Mouse (Mus musculus) CH12.LX (cell line): ENCODE measurements at regions not wholly inside any gene's neighbourhood (a gene's known extent, or its start where the extent isn't known, plus 50 kb on each side); places are given as distances from the start of the nearest gene placed in this dataset.

ENCODE experiments used
- DNase-seq: peaks from one replicate; pipeline ENCODE4 v3.0.0-alpha.2; 2013; ENCODE audit errors: extremely low read depth
- H3K27ac ChIP-seq: 2 replicates; pipeline ENCODE4 v1.5.1; 2012; ENCODE audit warnings: low read depth, mild to moderate bottlenecking, control low read depth, moderate library complexity; ENCODE audit not compliant: insufficient read depth
- H3K27me3 ChIP-seq: replicated peaks from 2 replicates; pipeline ENCODE3; 2012; ENCODE audit warnings: inconsistent platforms
- H3K36me3 ChIP-seq, 2 experiments: replicated peaks in 1 of 2; 2 replicates each; pipeline versions ENCODE3 to v1.6.1; 2012; ENCODE audit warnings: inconsistent platforms in 1 of 2, low read length in 1 of 2, mild to moderate bottlenecking in 1 of 2, mixed read lengths in 1 of 2, moderate library complexity in 1 of 2; ENCODE audit not compliant: control insufficient read depth in 1 of 2, insufficient read depth in 1 of 2
- H3K4me1 ChIP-seq, 2 experiments: 2 replicates each; pipeline ENCODE4 v1.6.1; 2012; ENCODE audit warnings: inconsistent platforms in 1 of 2, moderate library complexity in 1 of 2; ENCODE audit not compliant: insufficient read depth in 2 of 2, control insufficient read depth in 1 of 2
- H3K4me2 ChIP-seq: 2 replicates; pipeline ENCODE4 v1.6.1; 2012; ENCODE audit warnings: low read depth, mild to moderate bottlenecking, control low read depth; ENCODE audit not compliant: poor library complexity, insufficient read depth, severe bottlenecking
- H3K4me3 ChIP-seq, 3 experiments: fragments of 150-350 bp in 1 of 3; sonication (generic) in 1 of 3; replicated peaks in 1 of 3; 2 replicates each; pipeline versions ENCODE3 to v1.5.1; 2011 to 2012; ENCODE audit warnings: low read depth in 2 of 3, low read length in 2 of 3, mild to moderate bottlenecking in 2 of 3, moderate library complexity in 2 of 3, control low read depth in 1 of 3, improper control_type of control experiment in 1 of 3, inconsistent platforms in 1 of 3, mixed read lengths in 1 of 3; ENCODE audit not compliant: poor library complexity in 1 of 3
- H3K79me2 ChIP-seq: replicated peaks from 2 replicates; pipeline ENCODE4 v1.6.1; 2012; ENCODE audit warnings: mild to moderate bottlenecking, moderate library complexity; ENCODE audit not compliant: control insufficient read depth, poor library complexity, insufficient read depth, severe bottlenecking; ENCODE audit errors: extremely low read depth
- H3K9ac ChIP-seq: 2 replicates; pipeline ENCODE4 v1.6.1; 2012; ENCODE audit warnings: low read depth, mild to moderate bottlenecking, control low read depth, moderate library complexity; ENCODE audit not compliant: insufficient read depth
- H3K9me3 ChIP-seq: replicated peaks from 2 replicates; pipeline ENCODE3; 2012; ENCODE audit warnings: low read length, inconsistent platforms, mixed read lengths
- BHLHE40 ChIP-seq: IDR thresholded peaks from 2 replicates; pipeline ENCODE4 v1.6.1; 2011; ENCODE audit warnings: mild to moderate bottlenecking, low read depth, low read length, improper control_type of control experiment
- CHD1 ChIP-seq: IDR thresholded peaks from 2 replicates; pipeline ENCODE4 v1.6.1; 2012; ENCODE audit warnings: low read depth, low read length, improper control_type of control experiment, inconsistent platforms
- CHD2 ChIP-seq: IDR thresholded peaks from 2 replicates; pipeline ENCODE4 v1.6.1; 2011; ENCODE audit warnings: low read length, improper control_type of control experiment
- CTCF ChIP-seq, 2 experiments: IDR thresholded peaks in 1 of 2; conservative IDR thresholded peaks in 1 of 2; 2 replicates each; pipeline ENCODE4 v1.5.1; 2011 to 2012; ENCODE audit warnings: low read depth in 2 of 2, low read length in 2 of 2, improper control_type of control experiment in 1 of 2, inconsistent platforms in 1 of 2, mild to moderate bottlenecking in 1 of 2, moderate library complexity in 1 of 2
- E2F4 ChIP-seq: IDR thresholded peaks from 2 replicates; pipeline ENCODE4 v1.6.1; 2011; ENCODE audit warnings: low read depth, low read length, improper control_type of control experiment; ENCODE audit not compliant: insufficient replicate concordance
- ETS1 ChIP-seq: conservative IDR thresholded peaks from 2 replicates; pipeline ENCODE4 v1.6.1; 2012; ENCODE audit warnings: low read depth, mild to moderate bottlenecking, inconsistent platforms, low read length, improper control_type of control experiment, moderate library complexity
- GABPA ChIP-seq: IDR thresholded peaks from 2 replicates; pipeline ENCODE4 v1.6.1; 2012; ENCODE audit warnings: low read depth, low read length, improper control_type of control experiment, inconsistent platforms; ENCODE audit not compliant: insufficient replicate concordance
- JUN ChIP-seq: IDR thresholded peaks from 2 replicates; pipeline ENCODE4 v1.6.1; 2011; ENCODE audit warnings: low read depth, mild to moderate bottlenecking, low read length, improper control_type of control experiment, moderate library complexity; ENCODE audit not compliant: insufficient read depth
- JUND ChIP-seq: conservative IDR thresholded peaks from 2 replicates; pipeline ENCODE4 v1.6.1; 2011; ENCODE audit warnings: low read depth, low read length, improper control_type of control experiment
- KAT2A ChIP-seq: IDR thresholded peaks from 2 replicates; pipeline ENCODE4 v1.6.1; 2012; ENCODE audit warnings: low read length, improper control_type of control experiment, inconsistent platforms; ENCODE audit not compliant: insufficient replicate concordance
- MAZ ChIP-seq: IDR thresholded peaks from 2 replicates; pipeline ENCODE4 v1.6.1; 2012; ENCODE audit warnings: low read depth, mild to moderate bottlenecking, inconsistent platforms, low read length, improper control_type of control experiment, moderate library complexity
- MEF2A ChIP-seq: IDR thresholded peaks from 2 replicates; pipeline ENCODE4 v1.6.1; 2014; ENCODE audit warnings: low read depth, mild to moderate bottlenecking, inconsistent platforms, low read length, improper control_type of control experiment, borderline replicate concordance
- MXI1 ChIP-seq: IDR thresholded peaks from 2 replicates; pipeline ENCODE4 v1.6.1; 2011; ENCODE audit warnings: mild to moderate bottlenecking, low read depth, low read length, improper control_type of control experiment
- MYC ChIP-seq: IDR thresholded peaks from 2 replicates; pipeline ENCODE4 v1.6.1; 2011; ENCODE audit warnings: low read depth, mild to moderate bottlenecking, improper control_type of control experiment, low read length
- NELFE ChIP-seq: IDR thresholded peaks from 2 replicates; pipeline ENCODE4 v1.6.1; 2011; ENCODE audit warnings: low read depth, low read length, improper control_type of control experiment
- NRF1 ChIP-seq: IDR thresholded peaks from 2 replicates; pipeline ENCODE4 v1.6.1; 2014; ENCODE audit warnings: low read depth, mild to moderate bottlenecking, inconsistent platforms, low read length, improper control_type of control experiment, moderate library complexity
- PAX5 ChIP-seq: IDR thresholded peaks from 2 replicates; pipeline ENCODE4 v1.6.1; 2012; ENCODE audit warnings: low read length, inconsistent platforms, mixed read lengths
- POLR2AphosphoS2 ChIP-seq: IDR thresholded peaks from 2 replicates; pipeline ENCODE4 v1.6.1; 2011; ENCODE audit warnings: low read depth, low read length, improper control_type of control experiment
- RAD21 ChIP-seq: IDR thresholded peaks from 2 replicates; pipeline ENCODE4 v1.6.1; 2011; ENCODE audit warnings: low read depth, mild to moderate bottlenecking, low read length, improper control_type of control experiment, moderate library complexity
- RCOR1 ChIP-seq: conservative IDR thresholded peaks from 2 replicates; pipeline ENCODE4 v1.6.1; 2012; ENCODE audit warnings: low read depth, mild to moderate bottlenecking, inconsistent platforms, low read length, improper control_type of control experiment
- SIN3A ChIP-seq: IDR thresholded peaks from 2 replicates; pipeline ENCODE4 v1.6.1; 2012; ENCODE audit warnings: low read length, improper control_type of control experiment, inconsistent platforms
- SMC3 ChIP-seq: IDR thresholded peaks from 2 replicates; pipeline ENCODE4 v1.6.1; 2011; ENCODE audit warnings: low read depth, low read length, improper control_type of control experiment
- TBP ChIP-seq: conservative IDR thresholded peaks from 2 replicates; pipeline ENCODE4 v1.6.1; 2011; ENCODE audit warnings: low read depth, low read length, improper control_type of control experiment
- TCF12 ChIP-seq: IDR thresholded peaks from 2 replicates; pipeline ENCODE4 v1.6.1; 2014; ENCODE audit warnings: low read depth, mild to moderate bottlenecking, inconsistent platforms, low read length, improper control_type of control experiment
- UBTF ChIP-seq: IDR thresholded peaks from 2 replicates; pipeline ENCODE4 v1.6.1; 2012; ENCODE audit warnings: low read depth, mild to moderate bottlenecking, inconsistent platforms, low read length, improper control_type of control experiment, moderate library complexity
- USF1 ChIP-seq: IDR thresholded peaks from 2 replicates; pipeline ENCODE4 v1.6.1; 2014; ENCODE audit warnings: low read depth, mild to moderate bottlenecking, inconsistent platforms, low read length, improper control_type of control experiment
- USF2 ChIP-seq: conservative IDR thresholded peaks from 2 replicates; pipeline ENCODE4 v1.6.1; 2011; ENCODE audit warnings: low read depth, low read length, improper control_type of control experiment
- ZC3H11A ChIP-seq: IDR thresholded peaks from 2 replicates; pipeline ENCODE4 v1.6.1; 2012; ENCODE audit warnings: low read depth, mild to moderate bottlenecking, inconsistent platforms, low read length, improper control_type of control experiment
- ZKSCAN1 ChIP-seq: IDR thresholded peaks from 2 replicates; pipeline ENCODE4 v1.6.1; 2012; ENCODE audit warnings: low read depth, inconsistent platforms, low read length, improper control_type of control experiment, borderline replicate concordance
- ZNF384 ChIP-seq: IDR thresholded peaks from 2 replicates; pipeline ENCODE4 v1.6.1; 2012; ENCODE audit warnings: low read depth, low read length, improper control_type of control experiment, inconsistent platforms
- dilution Hi-C: fragments of 300-500 bp; cut with MboI; formaldehyde crosslinking; loops from 2 replicates; pipeline ENCODE4 v1.14.3; 2020; ENCODE audit warnings: low sequenced_read_pairs; ENCODE audit not compliant: extremely low pct_unique_long_range_greater_than_20kb, extremely low pct_ligation_motif_present
- in situ Hi-C: fragments of 300-500 bp; cut with MboI; formaldehyde crosslinking; loops from 3 replicates; pipeline ENCODE4 v1.14.3; 2019; ENCODE audit warnings: low sequenced_read_pairs, low pct_ligation_motif_present, low pct_unique_long_range_greater_than_20kb, mixed read lengths

DNA sequence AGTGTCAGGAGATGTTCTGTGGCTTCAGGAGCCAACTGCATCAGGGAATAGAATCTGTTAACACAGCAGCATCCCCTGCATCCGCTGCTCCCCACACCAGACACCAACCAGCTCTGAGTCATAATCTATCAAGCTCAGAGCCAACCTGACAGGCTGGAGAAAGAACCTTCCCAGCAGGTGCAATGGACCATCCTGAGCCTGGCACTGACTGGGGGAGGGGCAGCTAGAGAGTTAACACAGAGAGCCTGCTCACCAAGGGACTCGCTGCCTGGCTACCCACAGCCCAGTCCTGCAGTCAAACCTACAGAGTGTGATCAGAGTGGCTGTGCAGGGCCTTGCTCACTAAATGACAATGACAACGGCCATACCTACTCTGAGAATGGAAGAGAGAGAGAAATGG is 73.4 kb downstream of the Kctd12 start:
- Histone ChIP-seq H3K4me3 (peak overlapping the region in 1 of 3 experiments; percentile 30), H3K9me3 (no peaks in the 10 kb centered on the region), H3K4me2 (no peak overlapping the region), H3K27ac (no peak overlapping the region), H3K4me1 (peaks cover 19 to 38% of the 10 kb centered on the region in 2 experiments), H3K27me3 (no peaks in the 10 kb centered on the region), H3K36me3 (no peaks in the 10 kb centered on the region), H3K79me2 (no peaks in the 10 kb centered on the region), H3K9ac (no peak overlapping the region)
- TF ChIP-seq USF1: no peak
- TF ChIP-seq MYC: no peak
- no peak for TF ChIP-seq POLR2AphosphoS2
- TF ChIP-seq SMC3: no peak
- no peak for TF ChIP-seq MEF2A
- TF ChIP-seq TCF12: no peak
- no peak for TF ChIP-seq ETS1
- TF ChIP-seq BHLHE40: no peak
- TF ChIP-seq GABPA: no peak
- TF ChIP-seq ZNF384: no peak
- no peak for DNase-seq
- dilution Hi-C loops: no loop called here
- in situ Hi-C loops: loop anchor here (5.0 kb wide), 1 partner anchor 73 kb away; the partner anchor contains the start of gene Kctd12

DNA sequence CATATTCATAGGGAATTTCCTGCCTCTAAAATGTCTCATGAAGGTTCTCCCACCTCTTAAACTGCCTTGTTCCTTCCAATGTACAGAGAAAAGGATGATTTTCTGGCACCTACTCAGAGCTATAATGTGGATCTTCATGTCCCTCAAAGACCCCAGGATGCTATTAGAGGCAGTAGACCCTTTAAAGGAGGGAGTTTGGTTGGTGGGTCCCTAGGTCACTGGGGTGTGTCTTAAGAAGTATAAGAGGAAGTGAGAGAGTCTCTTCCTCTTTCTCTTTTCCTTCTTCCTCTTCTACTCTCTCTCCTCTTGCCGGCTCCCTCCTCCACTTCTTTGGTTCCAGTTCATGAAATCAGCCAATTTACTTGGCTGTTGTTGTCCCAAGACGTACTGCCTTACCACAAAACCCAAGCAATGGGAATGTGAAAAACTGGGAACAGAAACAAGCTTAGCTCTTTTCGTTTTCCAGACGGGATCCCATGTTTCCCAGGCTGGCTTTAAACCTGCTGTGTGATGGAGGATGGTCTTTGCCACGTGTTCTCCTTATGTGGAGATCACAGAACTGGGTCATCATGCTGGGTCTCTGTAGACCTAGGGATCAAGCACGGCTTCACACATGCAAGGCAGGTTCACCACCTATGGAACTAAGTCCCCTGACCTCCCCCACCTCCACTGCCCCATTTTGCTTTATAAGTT is 74.9 kb downstream of the Kctd12 start:
- peak; percentile 75 for DNase-seq
- H3K27me3 ChIP-seq: no peaks in the 10 kb centered on the region
- peaks cover 22 to 42% of the 10 kb centered on the region in 2 experiments for H3K4me1 ChIP-seq
- H3K36me3 ChIP-seq: no peaks in the 10 kb centered on the region
- in situ Hi-C loops (loop anchor here (5.0 kb wide), 1 partner anchor 75 kb away; the partner anchor contains the start of gene Kctd12), dilution Hi-C loops (no loop called here)
- peak overlapping the region; percentile 12 for H3K9ac ChIP-seq
- H3K4me3 ChIP-seq: no peak overlapping the region
- no peaks in the 10 kb centered on the region for H3K9me3 ChIP-seq
- H3K27ac ChIP-seq: peak overlapping the region; percentile 90
- no peaks in the 10 kb centered on the region for H3K79me2 ChIP-seq
- H3K4me2 ChIP-seq: peak overlapping the region; percentile 75
- TF ChIP-seq NRF1 (no peak), MYC (peak; percentile 86), NELFE (peak; percentile 65), RAD21 (no peak; the same call in none of the 2 replicates), PAX5 (no peak), UBTF (no peak), ZC3H11A (no peak), CHD1 (no peak), ETS1 (peak; percentile 41; the same call in 1 of the 2 replicates), SIN3A (no peak), KAT2A (no peak), USF1 (no peak), CTCF (conservative IDR thresholded peaks at IDR 0.05 in 1 of 2, IDR thresholded peaks at IDR 0.05 in 1 of 2; ENCODE audit: low read depth in 2 of 2, low read length in 2 of 2) (no peak), POLR2AphosphoS2 (no peak), JUN (peak; percentile 4; the same call in 1 of the 2 replicates), E2F4 (no peak), MXI1 (0 out of 2 replicates have a peak, but pooled peaks have one; percentile 35), USF2 (no peak), CHD2 (peak; percentile 79), ZNF384 (no peak), ZKSCAN1 (no peak), RCOR1 (peak; percentile 96), MAZ (no peak), JUND (peak; percentile 68; the same call in 1 of the 2 replicates), TBP (0 out of 2 replicates have a peak, but pooled peaks have one; percentile 44), BHLHE40 (peak; percentile 50), SMC3 (no peak)
